Mouse (Mus musculus): ENCODE data around the gene Kirrel3. TPM values are rescaled to one million over a fixed set of nuclear protein-coding genes. Genes with fewer than 3 reads are reported as not detected.

Kirrel3 gene
- polyA plus RNA-seq, 1 experiment, result not detected

DNA sequence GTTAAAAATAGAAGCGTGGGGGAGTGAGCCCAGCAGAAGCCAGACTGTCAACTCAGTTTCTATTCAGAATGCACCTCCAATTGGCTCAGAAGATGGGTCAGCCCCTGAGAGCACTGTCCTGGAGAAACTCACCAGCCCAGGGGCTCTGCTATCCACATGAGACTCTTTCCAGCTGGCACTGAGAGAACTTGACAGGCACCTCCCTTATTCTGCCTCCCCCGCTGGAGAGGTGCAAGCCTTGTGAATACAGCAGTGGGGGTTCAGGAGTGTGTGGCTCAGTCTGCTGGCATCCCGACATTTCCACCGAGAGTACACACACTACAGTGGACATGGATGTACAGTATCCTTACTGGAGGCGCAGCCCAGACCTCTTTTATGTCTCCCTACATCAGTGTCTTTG lies 210.0 kb downstream of the Kirrel3 start:
- no peaks in the 10 kb centered on the region for H3K9me3 ChIP-seq
- H3K4me3 ChIP-seq (replicated peaks), result no peak overlapping the region
- no peaks in the 10 kb centered on the region for H3K4me1 ChIP-seq
- H3K36me3 ChIP-seq (replicated peaks; ENCODE audit: low read length), result no peaks in the 10 kb centered on the region
- TF ChIP-seq FLI1 (IDR thresholded peaks at IDR 0.05; ENCODE audit: low read length) (no peak), GATA1 (IDR thresholded peaks at IDR 0.05; ENCODE audit: borderline replicate concordance, low read length) (no peak)
- H3K27me3 ChIP-seq (replicated peaks), result no peaks in the 10 kb centered on the region

DNA sequence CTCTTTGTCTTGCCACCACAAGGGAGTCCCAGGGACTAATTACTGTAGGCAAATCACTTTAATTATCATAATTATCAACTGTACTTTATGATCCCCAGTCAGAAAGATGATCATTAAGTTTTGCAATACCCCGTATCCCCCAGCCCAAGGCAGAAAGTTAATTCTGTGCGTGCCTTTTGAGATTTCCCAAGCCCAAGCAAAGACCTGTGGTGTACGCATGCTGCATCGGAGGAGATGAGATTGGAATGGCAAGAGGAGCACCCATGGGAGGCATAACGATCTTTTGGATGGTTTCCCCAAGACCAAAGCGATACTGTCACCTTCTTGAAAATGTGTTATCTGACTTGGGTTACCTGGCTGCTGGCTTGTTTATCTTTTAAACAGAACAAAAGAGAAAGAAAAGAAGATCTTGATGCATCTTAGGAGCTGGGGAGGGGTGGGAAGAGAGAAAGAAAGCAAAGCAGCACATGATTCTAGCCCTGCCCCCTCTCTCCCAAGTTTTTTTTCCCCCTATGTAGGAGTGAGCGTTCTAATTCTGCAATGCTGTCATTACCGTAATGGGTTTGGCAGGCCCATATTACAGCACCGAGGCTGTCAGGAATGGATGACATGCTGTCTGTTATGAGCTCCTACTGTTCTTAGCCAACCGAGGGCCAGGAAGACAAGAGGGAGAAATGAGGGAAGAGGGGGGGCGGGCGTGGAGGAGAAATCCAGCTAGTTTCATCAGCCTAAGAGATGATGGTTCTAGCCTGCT lies 218.0 kb downstream of the Kirrel3 start:
- H3K9me3 ChIP-seq, result no peaks in the 10 kb centered on the region
- no peak overlapping the region for H3K4me3 ChIP-seq (replicated peaks)
- H3K36me3 ChIP-seq (replicated peaks; ENCODE audit: low read length), result no peaks in the 10 kb centered on the region
- no peaks in the 10 kb centered on the region for H3K27me3 ChIP-seq (replicated peaks)
- H3K4me1 ChIP-seq, result no peaks in the 10 kb centered on the region
- no peak for TF ChIP-seq FLI1 (IDR thresholded peaks at IDR 0.05; ENCODE audit: low read length)

DNA sequence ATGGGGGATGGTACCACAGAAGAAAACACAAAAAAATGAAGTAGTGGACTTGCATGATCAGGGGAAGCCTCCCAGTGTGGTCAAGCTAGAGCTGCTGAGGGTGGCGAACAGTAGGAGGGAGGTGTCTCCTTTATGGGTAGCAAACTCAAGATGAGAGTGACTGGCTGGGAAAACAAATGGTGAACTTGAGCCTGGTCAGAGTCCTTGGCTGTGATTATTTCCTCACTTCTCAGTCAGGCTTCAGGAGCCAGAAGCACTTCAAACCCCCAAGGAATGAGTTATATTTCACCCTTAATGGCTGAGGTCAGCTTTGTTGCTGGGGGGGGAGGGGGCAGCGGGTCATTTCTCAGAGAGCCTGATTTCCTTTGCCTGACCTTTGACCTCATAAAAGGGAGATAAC lies 218.7 kb downstream of the Kirrel3 start:
- Histone ChIP-seq H3K4me3 (replicated peaks) (no peak overlapping the region), H3K36me3 (replicated peaks; ENCODE audit: low read length) (no peaks in the 10 kb centered on the region), H3K4me1 (no peaks in the 10 kb centered on the region), H3K9me3 (no peaks in the 10 kb centered on the region), H3K27me3 (replicated peaks) (no peaks in the 10 kb centered on the region)
- TF ChIP-seq FLI1 (IDR thresholded peaks at IDR 0.05; ENCODE audit: low read length), result no peak

DNA sequence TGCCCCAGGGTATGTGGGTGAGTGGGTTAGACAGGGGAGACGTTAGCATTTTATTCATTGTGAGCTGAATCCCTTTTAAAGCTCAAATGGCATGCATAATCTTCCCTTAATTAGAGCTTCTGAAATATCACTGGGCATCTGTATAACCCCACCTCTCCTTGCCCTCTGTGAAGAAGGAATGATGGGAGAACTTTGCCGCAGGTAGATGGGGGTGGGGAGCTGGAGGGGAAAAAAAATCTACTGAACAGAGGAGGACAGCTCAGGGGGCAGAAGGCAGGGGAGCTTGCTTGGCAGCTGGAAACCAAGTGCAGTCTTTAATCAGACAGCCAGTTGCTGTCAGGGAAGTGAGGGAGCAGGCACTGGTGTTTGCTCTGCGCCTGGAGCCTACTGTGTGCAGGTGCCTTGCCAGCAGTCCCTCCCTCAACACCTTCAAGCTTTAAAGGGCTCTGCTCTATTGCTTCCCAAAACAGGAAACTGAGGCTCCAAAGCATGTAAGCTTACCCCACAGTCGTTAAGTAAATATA lies 220.7 kb downstream of the Kirrel3 start:
- Histone ChIP-seq H3K27me3 (replicated peaks) (no peaks in the 10 kb centered on the region), H3K36me3 (replicated peaks; ENCODE audit: low read length) (no peaks in the 10 kb centered on the region)
- TF ChIP-seq FLI1 (IDR thresholded peaks at IDR 0.05; ENCODE audit: low read length) (no peak), GATA1 (IDR thresholded peaks at IDR 0.05; ENCODE audit: borderline replicate concordance, low read length) (no peak)

DNA sequence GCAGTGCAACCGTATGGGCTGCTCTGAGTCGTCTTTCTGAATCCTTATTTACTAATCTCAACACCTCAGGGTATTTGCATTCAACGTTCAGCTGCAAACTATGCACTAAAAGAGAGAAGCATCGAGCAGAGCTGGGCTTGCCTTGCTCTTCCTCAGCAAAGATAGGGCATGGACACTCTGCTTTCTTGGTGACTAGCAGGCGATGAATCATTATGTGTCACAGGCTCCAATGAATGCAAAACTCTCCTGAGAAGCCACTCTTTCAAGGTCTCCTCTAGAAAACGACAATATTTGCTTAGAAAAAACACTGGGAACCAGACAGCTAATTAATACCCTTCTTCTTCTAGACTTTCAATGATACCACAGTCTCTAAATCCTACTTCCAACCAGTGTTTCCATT lies 223.0 kb downstream of the Kirrel3 start:
- Histone ChIP-seq H3K9me3 (no peaks in the 10 kb centered on the region), H3K4me3 (replicated peaks) (no peak overlapping the region), H3K4me1 (no peaks in the 10 kb centered on the region), H3K27me3 (replicated peaks) (no peaks in the 10 kb centered on the region), H3K36me3 (replicated peaks; ENCODE audit: low read length) (no peaks in the 10 kb centered on the region)
- TF ChIP-seq GATA1 (IDR thresholded peaks at IDR 0.05; ENCODE audit: borderline replicate concordance, low read length), result no peak
- no peak for TF ChIP-seq FLI1 (IDR thresholded peaks at IDR 0.05; ENCODE audit: low read length)

More for the DNA sequence above, 220.7 kb downstream of the Kirrel3 start:
- H3K9me3 ChIP-seq, result no peaks in the 10 kb centered on the region
- no peaks in the 10 kb centered on the region for H3K4me1 ChIP-seq
- H3K4me3 ChIP-seq (replicated peaks), result no peak overlapping the region

DNA sequence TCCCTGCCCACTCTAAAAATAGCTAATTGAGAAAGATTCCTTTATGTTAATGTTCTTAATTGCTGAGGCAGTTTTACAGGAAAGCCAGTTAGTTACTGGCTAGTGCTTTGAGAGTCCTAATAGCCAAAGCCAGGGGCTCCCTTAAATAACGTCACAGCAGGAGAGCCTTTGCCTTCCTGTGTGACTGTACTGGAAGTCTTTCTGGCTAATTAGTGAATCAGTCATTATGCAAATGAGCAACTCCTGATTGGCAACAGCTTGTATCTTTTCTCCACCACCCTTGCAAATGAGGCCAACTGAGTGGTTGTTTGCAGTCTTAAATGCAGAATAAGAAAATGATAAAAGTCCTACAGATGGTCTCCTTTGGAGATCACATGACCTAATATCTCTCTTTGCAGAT lies 226.3 kb downstream of the Kirrel3 start:
- Histone ChIP-seq H3K4me3 (replicated peaks) (no peak overlapping the region), H3K27me3 (replicated peaks) (peaks cover 2% of the 10 kb centered on the region), H3K4me1 (no peaks in the 10 kb centered on the region), H3K9me3 (no peaks in the 10 kb centered on the region), H3K36me3 (replicated peaks; ENCODE audit: low read length) (no peaks in the 10 kb centered on the region)
- TF ChIP-seq FLI1 (IDR thresholded peaks at IDR 0.05; ENCODE audit: low read length) (no peak), GATA1 (IDR thresholded peaks at IDR 0.05; ENCODE audit: borderline replicate concordance, low read length) (no peak)

DNA sequence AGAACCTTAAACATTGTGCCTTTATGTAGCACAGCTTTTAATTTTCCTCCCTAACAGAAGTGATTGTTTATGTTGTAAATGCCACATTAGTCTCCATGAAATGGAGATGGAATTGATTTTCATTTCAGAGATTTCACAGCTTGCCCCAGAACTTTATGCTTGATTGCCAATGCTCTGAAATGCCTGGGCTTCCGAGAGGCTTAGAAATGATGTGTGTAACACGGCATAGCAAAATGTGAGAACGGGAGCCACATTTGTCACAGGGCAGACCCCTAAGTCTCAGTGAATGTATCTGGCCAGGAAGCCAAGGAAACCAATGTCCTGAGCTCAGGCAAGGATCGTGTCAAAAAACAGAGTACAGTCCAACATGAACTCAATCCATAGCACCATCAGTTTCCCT lies 227.3 kb downstream of the Kirrel3 start:
- Histone ChIP-seq H3K27me3 (replicated peaks) (peaks cover 2% of the 10 kb centered on the region), H3K4me3 (replicated peaks) (no peak overlapping the region), H3K4me1 (no peaks in the 10 kb centered on the region), H3K9me3 (no peaks in the 10 kb centered on the region), H3K36me3 (replicated peaks; ENCODE audit: low read length) (no peaks in the 10 kb centered on the region)
- TF ChIP-seq GATA1 (IDR thresholded peaks at IDR 0.05; ENCODE audit: borderline replicate concordance, low read length) (no peak), FLI1 (IDR thresholded peaks at IDR 0.05; ENCODE audit: low read length) (no peak)

DNA sequence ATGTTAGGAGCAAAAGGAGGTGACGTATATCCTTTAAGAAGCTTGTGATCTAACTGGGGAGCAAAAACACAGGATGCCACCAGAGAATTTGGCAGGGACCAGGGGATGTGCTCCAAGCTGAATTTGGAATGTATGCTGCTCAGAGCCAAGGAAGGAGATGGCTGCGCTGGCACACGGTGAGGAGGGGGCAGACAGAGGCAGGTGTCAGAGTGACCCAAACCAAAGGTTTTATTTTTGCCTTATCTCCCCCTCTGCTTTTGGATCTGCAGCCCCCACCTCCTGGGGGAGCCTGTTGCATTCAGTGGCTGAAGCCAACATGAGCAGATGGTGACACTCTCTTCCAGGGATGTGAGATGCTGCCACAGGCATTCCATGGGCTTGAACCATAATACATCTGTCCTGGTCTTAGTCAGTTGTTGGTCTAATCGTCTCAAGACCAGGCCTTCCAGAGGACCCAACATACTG lies 227.8 kb downstream of the Kirrel3 start:
- Histone ChIP-seq H3K4me1 (no peaks in the 10 kb centered on the region), H3K9me3 (no peaks in the 10 kb centered on the region), H3K36me3 (replicated peaks; ENCODE audit: low read length) (no peaks in the 10 kb centered on the region), H3K27me3 (replicated peaks) (peaks cover 2% of the 10 kb centered on the region), H3K4me3 (replicated peaks) (no peak overlapping the region)
- TF ChIP-seq GATA1 (IDR thresholded peaks at IDR 0.05; ENCODE audit: borderline replicate concordance, low read length) (no peak), FLI1 (IDR thresholded peaks at IDR 0.05; ENCODE audit: low read length) (no peak)

DNA sequence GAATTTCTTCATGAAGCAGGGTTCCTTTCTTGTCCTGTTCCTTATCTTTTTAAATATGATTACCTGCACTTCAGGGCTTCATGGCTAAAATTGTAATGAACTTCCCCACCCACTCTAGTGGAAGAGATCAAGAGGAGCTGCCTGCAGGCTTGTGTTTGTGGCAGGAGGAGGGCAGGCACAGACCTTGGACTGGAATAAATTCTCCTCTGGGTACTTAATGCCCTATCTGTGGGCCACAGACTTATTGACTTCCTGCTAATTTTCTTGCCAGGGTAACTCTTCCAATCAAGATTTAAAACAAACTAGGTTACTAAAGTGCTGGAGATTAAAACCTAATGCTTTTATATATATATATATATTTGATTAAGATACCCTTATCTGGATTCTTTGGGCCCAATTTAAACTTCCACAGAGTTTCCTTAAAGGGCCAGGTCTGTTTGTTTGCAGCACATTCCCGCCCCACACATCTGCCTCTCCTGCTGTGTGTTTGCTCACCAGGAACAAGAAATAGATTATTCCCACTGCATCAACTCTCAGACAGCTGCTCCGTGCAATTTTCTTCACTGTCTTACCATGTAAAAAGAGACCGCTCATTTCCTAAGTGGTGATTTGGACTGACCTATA lies 229.4 kb downstream of the Kirrel3 start:
- no peak for TF ChIP-seq FLI1 (IDR thresholded peaks at IDR 0.05; ENCODE audit: low read length)
- no peak for TF ChIP-seq GATA1 (IDR thresholded peaks at IDR 0.05; ENCODE audit: borderline replicate concordance, low read length)
- no peaks in the 10 kb centered on the region for H3K4me1 ChIP-seq
- no peaks in the 10 kb centered on the region for H3K36me3 ChIP-seq (replicated peaks; ENCODE audit: low read length)
- no peak overlapping the region for H3K4me3 ChIP-seq (replicated peaks)
- peaks cover 2% of the 10 kb centered on the region for H3K27me3 ChIP-seq (replicated peaks)
- no peaks in the 10 kb centered on the region for H3K9me3 ChIP-seq

DNA sequence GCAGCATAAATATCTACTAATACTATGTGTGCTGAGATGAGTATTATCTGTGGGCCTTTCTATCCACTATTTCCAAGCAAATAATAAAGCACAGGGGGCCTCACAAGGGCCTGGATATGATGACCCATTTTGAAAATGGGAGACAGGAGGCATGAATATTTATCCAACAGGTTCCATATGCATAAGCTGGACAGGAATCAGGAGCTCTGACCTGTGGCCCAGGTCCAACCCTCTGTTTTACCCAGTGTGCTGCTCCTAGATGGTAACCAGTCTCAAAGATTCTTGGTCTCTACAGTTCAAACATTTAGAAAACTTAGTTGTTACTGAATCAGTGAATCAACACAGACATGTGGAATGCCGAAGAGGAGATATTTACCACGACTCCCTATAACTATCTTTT lies 230.8 kb downstream of the Kirrel3 start:
- Histone ChIP-seq H3K9me3 (no peaks in the 10 kb centered on the region), H3K27me3 (replicated peaks) (peaks cover 2% of the 10 kb centered on the region), H3K4me3 (replicated peaks) (no peak overlapping the region), H3K36me3 (replicated peaks; ENCODE audit: low read length) (no peaks in the 10 kb centered on the region), H3K4me1 (no peaks in the 10 kb centered on the region)
- TF ChIP-seq FLI1 (IDR thresholded peaks at IDR 0.05; ENCODE audit: low read length), result no peak
- no peak for TF ChIP-seq GATA1 (IDR thresholded peaks at IDR 0.05; ENCODE audit: borderline replicate concordance, low read length)

All from megakaryocyte, embryonic 14.5 days (primary cell).